Mouse (Mus musculus) C2C12 (cell line): Measurements from ENCODE around the gene Pnpla5.

Experiments
- CEBPB ChIP-seq: IDR thresholded peaks from one replicate; pipeline ENCODE4 v1.6.1; 2011; ENCODE audit warnings: low read depth, mild to moderate bottlenecking, control low read depth, moderate library complexity
- CTCF ChIP-seq: IDR thresholded peaks from one replicate; pipeline ENCODE4 v1.5.1; 2011; ENCODE audit not compliant: control insufficient read depth, insufficient read depth, insufficient read length
- FOSL1 ChIP-seq: IDR thresholded peaks from one replicate; pipeline ENCODE4 v1.8.0; 2011; ENCODE audit warnings: mild to moderate bottlenecking, low read length; ENCODE audit not compliant: poor library complexity, insufficient read depth, severe bottlenecking
- MAX ChIP-seq: IDR thresholded peaks from one replicate; pipeline ENCODE4 v1.6.1; 2011; ENCODE audit warnings: mild to moderate bottlenecking, control low read depth
- MYOD1 ChIP-seq: IDR thresholded peaks from one replicate; pipeline ENCODE4 v1.6.1; 2011; ENCODE audit warnings: low read depth; ENCODE audit not compliant: control insufficient read depth, insufficient read length
- MYOG ChIP-seq: IDR thresholded peaks from one replicate; pipeline ENCODE4 v1.6.1; 2011; ENCODE audit not compliant: control insufficient read depth, insufficient read length; ENCODE audit errors: extremely low read depth
- USF1 ChIP-seq: IDR thresholded peaks from one replicate; pipeline ENCODE4 v1.6.1; 2011; ENCODE audit warnings: low read depth, mild to moderate bottlenecking, control low read depth, moderate library complexity

DNA sequence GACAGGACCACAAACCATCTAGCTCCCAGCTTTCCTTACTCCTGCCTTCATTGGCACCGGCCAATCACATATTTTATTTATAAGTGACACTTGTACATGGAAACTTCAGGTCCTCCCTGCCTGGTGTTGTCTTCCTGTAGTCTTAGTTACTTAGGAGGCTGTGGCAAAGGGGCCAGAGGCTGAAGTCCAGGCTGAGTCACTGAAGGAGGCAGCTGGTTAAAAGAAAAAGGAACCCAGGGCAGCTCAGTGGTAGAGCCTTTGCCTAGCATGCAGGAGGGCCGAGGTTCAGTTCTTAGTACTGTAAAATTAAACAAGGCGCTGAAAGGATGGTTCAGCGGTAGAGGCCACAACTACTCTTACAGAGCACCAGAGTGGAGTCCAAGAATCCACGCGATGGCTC lies 43.8 kb upstream of the Pnpla5 start:
- TF ChIP-seq MYOD1 (no peak), CTCF (no peak), USF1 (no peak), CEBPB (no peak), MAX (no peak), FOSL1 (no peak), MYOG (no peak)
